Mouse (Mus musculus) spleen, adult 2 months (tissue): Measurements from ENCODE around the gene Arpc1b.

Experiments used
- CTCF ChIP-seq: fragments of 200-500 bp; IDR thresholded peaks from 2 replicates; pipeline ENCODE4 v1.5.1; 2011; ENCODE audit warnings: mild to moderate bottlenecking, inconsistent platforms; ENCODE audit not compliant: insufficient read depth, insufficient read length, insufficient replicate concordance; ENCODE audit errors: extremely low read depth
- POLR2A ChIP-seq: fragments of 200-500 bp; IDR thresholded peaks from 2 replicates; pipeline ENCODE4 v1.6.1; 2011; ENCODE audit warnings: low read depth, low read length, inconsistent platforms

- TF ChIP-seq CTCF = no peak
- no peak for TF ChIP-seq POLR2A
Observed at GRCm38 (mm10) chr5:145110401-145110800, 3.6 kb upstream of the Arpc1b start.
